Mouse (Mus musculus): ENCODE measurements at regions not wholly inside any gene's neighbourhood (a gene's known extent, or its start where the extent isn't known, plus 50 kb on each side); places are given as distances from the start of the nearest gene placed in this dataset.
"Not testable (repeated sequence)": the region's sequence is repeated elsewhere in the genome, so short reads cannot be mapped to it uniquely, and the experiment has no call there.

DNA sequence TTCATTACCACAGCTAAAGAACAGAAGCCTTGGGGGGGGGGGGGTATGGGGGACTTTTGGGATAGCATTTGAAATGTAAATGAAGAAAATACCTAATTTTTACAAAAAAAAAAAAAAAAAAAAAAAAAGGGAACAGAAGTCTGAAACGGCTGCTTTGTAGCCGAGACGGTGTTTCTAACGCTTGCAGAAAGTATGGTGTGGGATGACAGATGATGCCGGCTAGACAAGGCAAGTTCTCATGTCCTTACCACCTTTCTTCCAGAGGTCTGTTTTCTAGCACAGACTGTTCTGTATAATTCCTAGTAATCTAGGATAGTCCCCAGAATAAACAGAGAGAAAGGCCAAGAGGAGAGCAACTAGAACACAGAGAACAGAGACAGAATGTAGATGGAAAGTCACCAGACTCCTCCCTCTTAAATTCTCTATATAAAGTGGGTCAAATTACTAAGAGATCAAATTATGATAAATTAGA is 67.2 kb upstream of the Chd2 start:
- DNase-seq (ENCODE audit: low spot score): no peak

GRCm38 (mm10) chr7:73608070-73608803 is 66.6 kb upstream of the Chd2 start:
- DNase-seq (ENCODE audit: low spot score): no peak

DNA sequence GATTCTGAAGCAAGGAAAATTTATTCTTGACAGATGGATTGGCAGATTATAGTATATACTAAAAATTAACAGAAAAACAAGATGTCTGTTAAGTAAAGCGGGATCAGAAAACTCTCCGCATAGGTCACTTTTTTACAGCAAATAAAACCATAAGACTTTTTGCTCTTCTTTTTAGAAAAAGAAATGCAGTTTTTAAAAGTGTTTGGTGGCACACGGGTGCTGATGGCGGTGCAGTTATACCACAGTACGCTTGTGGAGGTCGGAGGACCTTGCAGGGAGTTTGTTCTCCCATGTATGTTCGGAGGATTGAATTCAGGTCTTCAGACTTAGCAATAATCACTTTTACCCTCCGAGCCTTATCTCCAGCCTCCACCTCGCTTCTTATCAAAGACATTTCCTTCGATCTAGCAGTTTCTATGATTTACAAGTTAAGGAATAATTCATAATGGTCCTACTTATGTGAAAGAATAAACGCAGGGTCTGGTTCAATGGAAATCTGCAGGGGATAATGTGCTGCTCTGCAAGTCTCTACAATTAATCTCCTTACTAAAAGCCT is 65.9 kb upstream of the Chd2 start:
- no peak for DNase-seq (ENCODE audit: low spot score)

- peak; percentile 78 for DNase-seq (ENCODE audit: low spot score)
These were observed 65.2 kb upstream of the Chd2 start for GRCm38 (mm10) chr7:73606677-73607449.

DNA sequence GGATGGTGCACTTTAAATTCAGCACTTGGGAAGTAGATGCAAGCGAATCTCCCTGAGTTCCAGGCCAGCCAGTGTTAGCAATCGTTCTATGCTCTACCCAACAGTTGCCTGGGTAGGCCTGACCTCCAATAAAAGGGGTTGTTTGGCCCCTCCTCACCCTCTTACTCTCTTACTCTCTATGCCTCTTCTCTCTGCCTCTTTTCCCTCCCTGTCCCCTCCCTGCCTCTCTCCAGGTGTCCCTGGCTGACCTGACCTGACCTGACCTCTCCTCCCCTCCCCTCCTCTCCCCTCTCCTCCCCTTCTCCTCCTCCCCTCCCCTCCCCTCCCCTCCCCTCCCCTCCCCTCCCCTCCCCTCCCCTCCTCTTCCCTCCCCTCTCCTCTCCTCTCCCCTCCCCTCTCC is 63.0 kb upstream of the Chd2 start:
- no peak for DNase-seq (ENCODE audit: low spot score)

- DNase-seq (ENCODE audit: low spot score): no peak
These were observed 61.4 kb upstream of the Chd2 start for GRCm38 (mm10) chr7:73602815-73603551.

GRCm38 (mm10) chr7:73601336-73601735 is 59.7 kb upstream of the Chd2 start:
- no peak for DNase-seq (ENCODE audit: low spot score)

DNA sequence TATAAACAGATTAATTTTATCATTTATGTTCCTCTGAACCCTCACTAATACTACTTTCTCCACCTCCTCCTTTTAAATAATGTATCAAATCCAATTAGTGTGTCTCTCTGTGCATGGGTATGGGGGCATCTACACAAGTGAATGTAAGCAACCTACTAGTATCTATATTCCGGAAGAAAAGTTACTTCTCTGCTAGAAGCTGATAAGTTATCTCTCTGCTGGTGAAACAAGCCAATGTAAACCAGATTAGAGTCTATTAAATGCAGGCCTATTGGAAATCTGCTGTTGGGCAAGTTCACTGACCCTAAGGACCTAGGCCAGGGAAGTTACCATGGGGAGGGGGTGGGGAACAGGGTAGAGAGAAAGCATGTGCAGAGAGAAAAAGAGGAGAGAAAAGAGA is 59.1 kb upstream of the Chd2 start:
- no peak for DNase-seq (ENCODE audit: low spot score)

DNA sequence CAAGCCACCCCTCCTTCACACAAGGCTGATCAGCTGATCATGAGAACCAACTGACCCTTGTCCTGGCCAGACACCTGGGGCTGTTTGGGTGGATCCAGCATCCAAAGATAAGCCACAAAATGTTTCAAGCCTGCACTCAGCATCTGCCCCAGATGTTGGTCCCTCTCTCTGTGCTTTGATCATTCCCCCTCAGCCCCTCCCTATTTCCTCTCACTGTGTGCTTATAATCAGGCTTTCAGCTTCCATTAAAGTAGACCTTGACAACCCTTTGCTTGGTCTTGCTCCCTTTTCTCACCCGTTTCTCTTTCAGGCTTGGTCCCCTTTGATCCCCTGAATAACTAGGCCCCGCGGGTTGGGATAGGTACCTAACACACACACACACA is 58.4 kb upstream of the Chd2 start:
- DNase-seq (ENCODE audit: low spot score): not testable (repeated sequence)

- DNase-seq (ENCODE audit: low spot score): no peak
These were observed 57.8 kb upstream of the Chd2 start for GRCm38 (mm10) chr7:73599354-73600002.

DNA sequence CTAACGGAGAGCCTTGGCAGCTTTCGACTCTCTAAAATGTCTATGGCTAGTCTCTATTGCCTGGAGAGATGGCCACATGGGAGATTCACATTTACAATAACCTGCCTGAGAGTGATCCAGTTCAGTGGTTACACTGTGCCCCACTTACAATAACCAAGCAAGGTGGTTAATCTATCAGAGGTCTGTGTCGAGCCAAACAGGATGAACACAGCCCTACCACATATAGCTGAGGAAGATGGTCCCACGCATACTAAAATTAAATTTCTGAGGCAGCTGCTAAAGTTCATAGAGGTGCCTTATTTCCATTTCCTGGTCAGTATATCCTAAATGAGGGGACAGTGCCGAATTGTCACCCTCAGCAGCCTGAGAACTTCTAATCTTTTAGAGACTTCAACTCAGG is 56.3 kb upstream of the Chd2 start:
- DNase-seq (ENCODE audit: low spot score): no peak

DNA sequence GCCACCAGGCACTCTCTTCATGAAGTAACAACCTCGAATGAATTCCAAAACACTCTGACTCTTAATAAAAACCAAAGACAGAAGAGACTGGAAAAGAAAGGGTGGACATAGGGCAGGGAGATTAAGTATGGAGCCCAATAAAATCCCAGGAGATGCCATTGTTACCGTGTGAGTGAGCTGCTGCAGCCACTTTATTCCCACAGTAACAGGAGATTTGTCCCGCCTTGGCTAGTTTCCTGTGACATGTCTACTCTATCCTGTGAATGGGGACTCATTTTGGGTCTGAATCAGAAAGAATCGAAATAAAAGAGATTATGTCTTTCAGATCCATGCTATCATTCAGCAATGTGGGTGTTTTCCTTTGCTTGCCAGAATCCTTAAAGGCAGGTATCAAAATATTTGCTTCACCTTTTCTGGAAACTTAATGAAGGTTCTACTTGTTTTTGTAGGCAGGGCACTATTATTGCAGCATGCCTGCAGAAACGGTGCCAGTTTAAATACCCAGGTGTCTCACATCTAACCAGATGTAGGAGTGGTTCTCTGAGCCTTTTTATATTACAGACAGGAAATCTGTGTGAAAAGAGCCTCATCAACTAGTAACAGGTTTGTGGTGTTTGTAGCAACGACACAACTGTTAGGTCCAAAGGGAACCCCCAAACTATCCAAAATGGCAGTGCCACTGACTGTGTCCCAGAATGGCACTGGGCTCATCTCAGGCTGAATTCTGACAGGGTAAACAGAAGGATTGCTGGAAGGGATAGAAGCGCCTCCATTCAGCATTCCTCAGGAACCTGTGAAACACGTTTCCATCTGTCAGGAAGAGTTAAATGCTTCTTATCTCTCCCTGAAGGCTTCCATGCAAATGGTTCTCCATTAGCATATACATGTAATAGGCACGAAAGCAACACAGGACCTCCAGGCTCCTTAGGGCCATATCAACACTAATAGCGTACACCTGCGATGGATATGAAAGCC is 55.5 kb upstream of the Chd2 start:
- DNase-seq (ENCODE audit: low spot score): no peak

GRCm38 (mm10) chr7:73596415-73596814 is 54.8 kb upstream of the Chd2 start:
- DNase-seq (ENCODE audit: low spot score): no peak

GRCm38 (mm10) chr7:73595860-73596259 is 54.2 kb upstream of the Chd2 start:
- DNase-seq (ENCODE audit: low spot score): no peak

- DNase-seq (ENCODE audit: low spot score): peak; percentile 80
These were observed 53.7 kb upstream of the Chd2 start for GRCm38 (mm10) chr7:73595140-73595825.

- DNase-seq (ENCODE audit: low spot score): no peak
These were observed 53.0 kb upstream of the Chd2 start for GRCm38 (mm10) chr7:73594492-73595139.

DNA sequence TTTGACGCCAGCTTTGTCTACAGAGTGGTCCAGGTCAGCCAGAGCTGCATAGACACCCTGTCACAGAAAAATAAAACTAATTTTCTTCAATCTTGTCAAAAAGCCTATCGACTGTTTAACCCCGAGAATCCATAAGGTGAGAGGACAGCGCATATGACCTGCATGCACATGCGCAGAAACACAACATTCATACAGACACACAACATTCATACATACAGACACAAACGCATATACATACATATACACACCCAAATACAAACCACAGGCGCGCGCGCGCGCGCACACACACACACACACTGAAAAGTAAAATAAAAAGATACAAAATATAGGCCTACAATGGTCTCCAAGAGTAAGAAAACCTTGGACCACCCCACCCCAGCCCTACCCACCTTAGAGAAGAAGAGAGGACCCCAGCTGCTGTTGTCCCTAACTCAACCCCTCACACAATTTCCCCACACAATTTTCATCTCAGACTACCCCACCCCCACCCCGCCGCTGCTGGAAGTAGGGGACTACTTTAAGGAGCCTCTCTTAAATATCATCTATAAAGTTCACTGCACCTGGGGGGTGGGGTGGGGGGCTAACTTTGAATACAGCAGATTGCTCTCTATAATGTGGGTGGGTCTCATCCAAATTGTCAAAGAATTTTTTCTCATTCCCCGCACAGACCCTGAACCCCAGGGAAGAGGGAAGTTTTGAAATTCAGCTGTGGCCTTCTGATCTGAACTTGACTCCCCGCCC is 52.2 kb upstream of the Chd2 start:
- DNase-seq (ENCODE audit: low spot score): no peak

GRCm38 (mm10) chr7:73592857-73593256 is 51.2 kb upstream of the Chd2 start:
- DNase-seq (ENCODE audit: low spot score): no peak

Measured in urinary bladder, adult 2 months (tissue).